Mouse (Mus musculus) skeletal muscle tissue, adult 2 months (tissue): ENCODE data around the gene Stat4.

Source experiments
- DNase-seq: peaks from one replicate; pipeline ENCODE4 v3.0.0-alpha.2; 2012; ENCODE audit warnings: low read depth, low spot score

Gene Stat4

GRCm38 (mm10) chr1:52143596-52144156, 156.7 kb downstream of the Stat4 start:
- DNase-seq, result no peak

GRCm38 (mm10) chr1:52144907-52145306, 158.0 kb downstream of the Stat4 start:
- no peak for DNase-seq

DNA sequence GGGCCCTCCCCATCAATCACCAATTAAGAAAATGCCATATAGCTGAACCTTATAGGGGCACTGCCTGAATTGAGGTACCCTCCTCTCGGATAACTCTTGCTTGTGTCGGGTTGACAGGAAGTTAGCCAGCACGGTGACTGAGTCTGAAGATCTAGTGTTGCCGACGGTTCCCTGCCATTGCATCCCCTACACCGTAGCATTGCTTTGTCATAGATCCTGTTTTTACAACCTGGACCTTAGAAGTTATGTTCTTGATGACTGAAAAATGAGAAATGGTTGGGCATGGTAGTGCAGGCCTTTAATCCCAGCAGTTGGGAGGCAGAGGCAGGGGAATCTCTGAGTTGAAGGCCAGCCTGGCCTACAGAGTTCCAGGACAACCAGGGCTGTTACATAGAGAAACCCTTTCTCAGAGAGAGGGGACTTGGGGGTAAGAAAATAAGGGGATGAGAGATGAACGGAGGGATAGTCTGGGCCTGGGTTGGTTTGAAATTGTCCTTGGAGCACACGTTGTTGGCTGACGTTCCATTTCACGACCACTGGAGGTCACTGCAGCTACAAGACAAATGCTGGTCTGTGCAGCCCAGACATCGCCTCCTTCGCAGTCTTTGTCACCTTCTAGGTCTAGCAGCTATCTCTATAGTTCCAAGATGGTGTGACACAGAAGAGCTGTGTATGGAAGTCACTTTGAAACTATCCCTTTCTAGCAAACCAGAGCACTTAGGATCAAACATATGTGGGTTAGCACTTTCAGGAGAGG, 159.4 kb downstream of the Stat4 start:
- DNase-seq, result peak; percentile 63

GRCm38 (mm10) chr1:52147431-52147830, 160.5 kb downstream of the Stat4 start:
- DNase-seq, result no peak

GRCm38 (mm10) chr1:52148178-52148577, 161.2 kb downstream of the Stat4 start:
- no peak for DNase-seq

- DNase-seq, result no peak
These were observed 161.7 kb downstream of the Stat4 start for GRCm38 (mm10) chr1:52148696-52149095.

- peak; percentile 65 for DNase-seq
These were observed 163.0 kb downstream of the Stat4 start for GRCm38 (mm10) chr1:52149934-52150346.

- DNase-seq, result no peak
These were observed 163.7 kb downstream of the Stat4 start for GRCm38 (mm10) chr1:52150676-52151075.

- no peak for DNase-seq
These were observed 164.2 kb downstream of the Stat4 start for GRCm38 (mm10) chr1:52151166-52151565.

DNA sequence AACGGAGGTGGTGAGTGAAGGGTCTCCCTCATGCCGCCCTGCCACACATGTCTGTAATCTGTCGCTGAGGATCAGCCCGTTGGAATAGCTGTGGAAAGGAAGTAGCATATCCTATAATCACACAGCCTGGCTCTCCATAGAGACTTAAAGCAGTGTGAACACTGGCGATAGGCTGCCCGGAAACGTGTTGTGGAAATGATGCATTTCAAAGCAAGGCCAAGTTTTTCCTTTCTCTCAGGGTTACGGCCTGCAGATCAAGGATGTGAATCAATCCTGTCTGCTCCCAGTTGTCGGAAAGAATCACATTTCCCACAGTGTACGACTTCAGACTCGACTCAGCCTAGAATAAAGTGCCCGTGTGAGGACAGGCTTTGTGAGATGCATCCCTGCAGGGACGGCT, 165.4 kb downstream of the Stat4 start:
- DNase-seq, result no peak

GRCm38 (mm10) chr1:52152936-52153335, 166.0 kb downstream of the Stat4 start:
- no peak for DNase-seq

DNA sequence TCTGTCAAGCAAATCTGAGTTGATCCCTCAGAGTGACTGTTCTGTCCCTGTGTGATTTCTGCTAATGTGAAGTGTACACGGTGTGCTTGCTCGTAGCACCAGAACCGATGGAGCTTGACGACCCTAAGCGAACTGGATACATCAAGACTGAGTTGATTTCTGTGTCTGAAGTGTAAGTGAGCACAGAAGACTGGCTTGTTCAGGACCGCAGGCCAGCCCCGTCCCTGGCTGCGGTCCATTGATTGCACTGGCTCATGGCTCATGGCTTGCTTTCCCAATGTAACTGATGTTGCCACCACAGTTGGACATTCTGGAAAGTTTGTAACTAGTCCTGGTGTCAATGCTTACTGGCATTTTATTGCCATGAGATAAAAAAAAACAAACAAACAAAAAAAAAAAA, 167.9 kb downstream of the Stat4 start:
- DNase-seq, result no peak

DNA sequence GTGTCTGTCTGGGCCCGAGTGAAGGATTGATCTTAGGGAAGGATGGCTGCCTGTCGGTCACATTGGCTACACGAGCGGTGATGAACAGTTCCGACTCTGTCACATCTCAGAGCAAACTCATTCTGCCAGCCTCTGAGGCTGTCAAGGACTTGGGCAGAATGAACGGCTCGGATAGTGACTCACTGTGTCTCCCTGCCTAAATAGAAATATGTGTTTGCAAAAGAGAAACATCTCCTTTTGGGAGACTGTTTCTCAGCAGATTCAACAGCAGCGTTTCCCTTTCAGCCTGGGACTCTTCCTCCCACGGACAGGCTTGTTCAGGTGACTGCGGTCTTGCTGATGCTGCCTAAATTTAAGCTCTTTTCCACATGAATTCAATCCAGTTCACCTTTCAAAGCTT, 169.4 kb downstream of the Stat4 start:
- no peak for DNase-seq
